Mouse (Mus musculus) heart, postnatal 0 days (tissue): ENCODE results near the gene Elmsan1. TPM values are rescaled to one million over a fixed set of nuclear protein-coding genes. Genes with fewer than 3 reads are reported as not detected.
A peak's percentile ranks its signal among the peaks of the same experiment; 100 is the strongest.

Source experiments
- ATAC-seq: fragments of 200-750 bp; cut with Nextera tagmentation; 2 replicates; pipeline ENCODE4 v1.8.0; 2017; ENCODE audit warnings: low read depth, moderate number of reproducible peaks, moderate library complexity; ENCODE audit not compliant: insufficient read depth
- DNase-seq: peaks from one replicate; pipeline ENCODE4 v3.0.0-alpha.2; 2016; ENCODE audit warnings: low spot score
- H3K27ac ChIP-seq: fragments of 300-500 bp; sonication (generic); 2 replicates; pipeline ENCODE4 v1.5.1; 2014; ENCODE audit warnings: low read depth, mild to moderate bottlenecking
- H3K27me3 ChIP-seq: fragments of 300-500 bp; sonication (generic); 2 replicates; pipeline ENCODE4 v1.6.1; 2014; ENCODE audit warnings: low read length, mixed read lengths; ENCODE audit not compliant: control insufficient read depth, insufficient read depth
- H3K36me3 ChIP-seq: fragments of 300-500 bp; sonication (generic); replicated peaks from 2 replicates; pipeline ENCODE4 v1.6.1; 2014; ENCODE audit warnings: low read length, mixed read lengths; ENCODE audit not compliant: control insufficient read depth, insufficient read depth
- H3K4me1 ChIP-seq: fragments of 300-500 bp; sonication (generic); 2 replicates; pipeline ENCODE4 v1.6.1; 2014; ENCODE audit warnings: antibody characterized with exemption; ENCODE audit not compliant: control insufficient read depth, insufficient read depth
- H3K4me2 ChIP-seq: fragments of 300-500 bp; sonication (generic); 2 replicates; pipeline ENCODE4 v1.6.1; 2014; ENCODE audit warnings: low read depth, mild to moderate bottlenecking, low read length, moderate library complexity
- H3K4me3 ChIP-seq: fragments of 300-500 bp; sonication (generic); 2 replicates; pipeline ENCODE4 v1.5.1; 2014; ENCODE audit warnings: low read depth, low read length
- H3K9ac ChIP-seq: fragments of 300-500 bp; sonication (generic); replicated peaks from 2 replicates; pipeline ENCODE4 v1.6.1; 2014; ENCODE audit warnings: low read depth, low read length, mixed read lengths
- H3K9me3 ChIP-seq: fragments of 300-500 bp; sonication (generic); replicated peaks from 2 replicates; pipeline ENCODE4 v1.6.1; 2016; ENCODE audit warnings: low read length; ENCODE audit not compliant: control insufficient read depth
- CTCF ChIP-seq: IDR thresholded peaks from 2 replicates; pipeline ENCODE4 v1.5.1; 2016; ENCODE audit warnings: antibody characterized with exemption, control low read depth, low read depth
- EP300 ChIP-seq: IDR thresholded peaks from 2 replicates; pipeline ENCODE4 v1.6.1; 2016; ENCODE audit warnings: antibody characterized with exemption, low read depth
- WGBS: fragments of 180-500 bp; shearing (Covaris S2); extraction: QIAGEN DNeasy Blood & Tissue Kit; methylation state at CpG from one replicate; pipeline ENCODE4 v1.1.7; 2014; 5-methylcytosine and 5-hydroxymethylcytosine counted together
- polyA plus RNA-seq: library from polyadenylated mRNA; unstranded; fragments of >200 nt; fragmentation: Nextera tagmentation; extraction: Ambion mirVana; gene quantifications from 2 replicates; pipeline ENCODE4 v1.2.1, GENCODE M21; 2015
- total RNA-seq: library from RNA; depleted of rRNA; stranded (reverse); fragments of >200 nt; gene quantifications from 2 replicates; pipeline ENCODE4 v1.2.3, GENCODE M21; 2014; ENCODE audit warnings: low replicate concordance

Gene Elmsan1
- total and polyA plus RNA-seq, 2 experiments from 2014 or later = 3.6 to 13.5 TPM

DNA sequence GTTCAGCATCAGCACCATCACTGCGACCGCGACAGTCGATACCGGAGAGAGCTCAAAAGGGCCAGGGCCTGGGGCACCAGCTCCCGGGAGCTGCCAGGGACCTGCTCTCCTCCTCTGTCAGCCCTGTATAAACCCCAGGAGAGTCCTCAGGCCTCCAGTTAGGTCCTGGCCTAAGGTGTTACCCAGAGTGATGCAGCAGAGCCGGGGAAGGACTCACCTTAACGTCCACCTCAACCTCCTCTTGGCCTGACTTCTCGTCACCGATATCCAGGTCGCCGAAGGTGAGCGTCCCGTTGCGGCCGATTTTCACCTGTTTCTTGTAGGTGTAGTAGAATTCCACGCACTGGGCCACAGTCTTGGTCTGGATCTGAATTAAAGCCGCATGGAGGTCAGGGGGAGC lies 62.5 kb downstream of the Elmsan1 start:
- Histone ChIP-seq H3K4me2 (no peak overlapping the region), H3K4me3 (no peak overlapping the region), H3K27ac (0 out of 2 replicates have a peak overlapping the region, but pooled peaks have one; percentile 70), H3K36me3 (peaks cover 74% of the 10 kb centered on the region), H3K27me3 (no peaks in the 10 kb centered on the region), H3K9ac (no peak overlapping the region), H3K4me1 (peaks cover 6% of the 10 kb centered on the region; the same call in 1 of the 2 replicates), H3K9me3 (no peaks in the 10 kb centered on the region)
- DNase-seq = no peak
- ATAC-seq = no peak
- 91% methylated on average over 18 of the region's 18 CpGs for WGBS
- no peak for TF ChIP-seq EP300
- no peak for TF ChIP-seq CTCF

DNA sequence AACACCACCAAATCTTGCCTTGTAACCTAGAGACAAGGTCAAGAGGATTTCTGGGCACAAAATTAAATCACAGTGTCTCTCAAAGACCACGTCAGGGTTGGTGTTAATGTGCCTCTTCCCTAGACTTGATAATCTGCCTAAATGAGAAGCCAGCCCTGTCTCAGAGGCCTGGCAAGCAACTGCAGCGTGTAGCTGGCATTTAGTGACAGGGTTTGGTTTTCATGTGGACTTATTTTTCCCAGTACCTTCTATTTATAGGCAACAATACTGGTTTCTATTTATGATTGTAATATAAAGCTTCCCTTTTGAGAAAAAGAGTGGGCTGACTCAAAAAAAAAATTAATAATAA lies 63.2 kb downstream of the Elmsan1 start:
- Histone ChIP-seq H3K4me3 (no peak overlapping the region), H3K9me3 (no peaks in the 10 kb centered on the region), H3K27me3 (no peaks in the 10 kb centered on the region), H3K4me2 (no peak overlapping the region), H3K36me3 (peaks cover 71% of the 10 kb centered on the region), H3K9ac (no peak overlapping the region), H3K4me1 (peaks cover 13% of the 10 kb centered on the region; the same call in 1 of the 2 replicates), H3K27ac (peak overlapping the region; percentile 70)
- TF ChIP-seq CTCF (no peak), EP300 (no peak)
- DNase-seq (no peak), ATAC-seq (peak; percentile 56)
- WGBS = 34% methylated on average over 2 of the region's 2 CpGs

DNA sequence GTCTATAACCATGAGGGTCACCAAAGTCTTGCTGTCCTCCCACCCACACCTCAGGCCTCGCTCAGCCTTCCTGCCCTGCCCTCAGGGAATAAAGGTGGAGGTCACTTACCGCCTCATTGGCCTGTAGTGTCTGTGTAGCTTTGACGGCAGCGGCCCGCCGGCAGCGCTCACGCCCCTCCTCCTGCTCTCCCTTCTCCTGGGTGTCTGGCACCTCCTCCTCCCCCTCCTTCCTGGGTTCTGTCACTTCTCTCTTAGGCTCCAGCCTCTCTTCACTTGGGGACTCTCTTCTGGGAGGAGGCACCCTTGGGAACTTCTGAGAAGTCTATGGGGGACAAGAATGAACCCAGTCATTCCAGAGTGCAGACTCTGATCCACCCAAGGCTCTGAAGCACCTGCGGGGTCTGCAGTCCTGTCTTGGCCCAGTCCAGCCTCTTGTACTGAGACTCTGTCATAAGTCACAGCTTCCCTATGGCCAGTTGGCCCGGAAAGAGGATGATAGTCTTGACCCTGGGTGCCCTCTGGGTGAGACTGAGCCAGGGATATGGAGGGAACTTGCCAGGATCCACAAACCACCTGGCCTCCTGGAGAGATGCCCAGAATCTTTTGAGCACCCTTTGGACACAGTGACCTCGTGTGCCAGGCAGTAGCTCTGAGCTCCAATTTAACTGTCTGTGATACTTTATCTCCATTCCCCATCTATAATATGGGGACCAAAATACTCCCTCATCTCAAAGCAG lies 63.7 kb downstream of the Elmsan1 start:
- Histone ChIP-seq H3K9me3 (no peaks in the 10 kb centered on the region), H3K27me3 (no peaks in the 10 kb centered on the region), H3K36me3 (peaks cover 69% of the 10 kb centered on the region), H3K9ac (no peak overlapping the region), H3K4me2 (no peak overlapping the region), H3K27ac (peak overlapping the region; percentile 70), H3K4me3 (no peak overlapping the region), H3K4me1 (peaks cover 14% of the 10 kb centered on the region; the same call in 1 of the 2 replicates)
- TF ChIP-seq EP300 (peak; percentile 75; the same call in 1 of the 2 replicates), CTCF (no peak)
- 36% methylated on average over 11 of the region's 11 CpGs for WGBS
- ATAC-seq (peak; percentile 89), DNase-seq (peak; percentile 78)

DNA sequence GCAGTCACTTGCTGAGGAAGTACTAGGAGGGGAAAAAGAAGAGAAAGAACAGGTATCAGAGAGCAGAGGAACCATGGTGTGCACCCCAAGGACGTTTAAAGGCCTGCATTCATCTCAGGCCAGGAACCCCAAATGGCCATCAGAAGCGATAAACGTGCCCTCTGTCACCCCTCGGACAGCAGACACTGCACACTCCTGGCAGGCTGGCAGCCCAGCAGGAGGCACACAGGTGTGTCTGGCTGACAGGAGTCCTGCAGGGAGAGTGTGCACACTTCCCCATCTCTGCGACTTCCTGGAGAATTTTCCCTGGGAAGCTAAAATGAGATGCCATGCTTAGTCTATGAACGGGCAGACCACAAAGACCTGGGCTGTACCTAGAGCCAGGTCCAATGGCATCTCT lies 65.3 kb downstream of the Elmsan1 start:
- Histone ChIP-seq H3K4me3 (no peak overlapping the region), H3K9ac (no peak overlapping the region), H3K4me1 (peaks cover 14% of the 10 kb centered on the region; the same call in 1 of the 2 replicates), H3K9me3 (no peaks in the 10 kb centered on the region), H3K4me2 (no peak overlapping the region), H3K36me3 (peaks cover 54% of the 10 kb centered on the region), H3K27me3 (no peaks in the 10 kb centered on the region), H3K27ac (no peak overlapping the region)
- DNase-seq (no peak), ATAC-seq (no peak)
- no peak for TF ChIP-seq CTCF
- no peak for TF ChIP-seq EP300
- WGBS = 83% methylated on average over 6 of the region's 6 CpGs

DNA sequence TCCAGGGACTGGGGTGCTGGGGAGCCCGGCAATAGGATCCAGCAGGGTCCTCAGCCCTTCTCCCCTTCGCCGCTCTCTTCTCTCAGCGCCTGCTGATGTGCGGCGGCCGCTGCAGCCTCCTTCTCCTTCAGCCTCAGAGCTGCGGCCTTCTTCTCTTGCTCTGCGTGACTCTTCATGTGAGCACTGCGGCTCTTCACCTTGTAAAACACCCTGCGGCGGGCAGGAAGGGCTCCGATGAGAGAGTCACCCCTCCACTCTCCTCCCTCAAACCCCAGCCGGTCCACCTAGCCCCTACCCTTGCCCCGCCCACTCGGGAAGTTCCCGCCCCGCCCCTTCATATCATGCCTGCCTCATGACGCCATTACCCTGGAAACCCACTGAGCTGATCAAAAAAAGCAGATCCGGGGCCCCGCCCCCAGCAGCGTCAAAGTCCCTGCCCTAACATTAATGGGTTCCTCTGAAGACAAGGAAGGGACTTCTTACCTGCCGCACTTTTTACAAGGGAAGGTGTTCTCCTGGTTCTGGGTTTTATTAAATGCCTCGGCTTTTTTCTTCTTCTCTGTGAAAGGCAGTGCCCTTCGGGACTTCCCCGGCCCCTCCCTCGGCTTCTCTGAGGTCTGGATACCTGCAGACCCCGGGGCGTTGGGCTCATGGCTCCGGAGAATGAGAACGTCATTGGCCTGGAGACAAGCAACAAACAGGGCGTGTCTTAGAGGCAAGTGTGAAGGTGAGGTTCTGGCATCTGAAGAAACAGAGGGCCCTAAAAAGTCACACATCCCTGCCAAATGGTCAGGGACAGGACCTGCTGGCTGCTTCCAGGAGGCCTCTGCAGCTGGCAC lies 66.1 kb downstream of the Elmsan1 start:
- Histone ChIP-seq H3K4me2 (no peak overlapping the region), H3K4me1 (peaks cover 19% of the 10 kb centered on the region; the same call in 1 of the 2 replicates), H3K27ac (no peak overlapping the region), H3K27me3 (no peaks in the 10 kb centered on the region), H3K9me3 (no peaks in the 10 kb centered on the region), H3K9ac (no peak overlapping the region), H3K4me3 (no peak overlapping the region), H3K36me3 (peaks cover 46% of the 10 kb centered on the region)
- DNase-seq (no peak), ATAC-seq (no peak)
- 77% methylated on average over 32 of the region's 32 CpGs for WGBS
- TF ChIP-seq EP300 (no peak), CTCF (no peak)
